Mouse (Mus musculus): ENCODE measurements around the gene Cox6a1. TPM values are rescaled to one million over a fixed set of nuclear protein-coding genes. Genes with fewer than 3 reads are reported as not detected.
"Not testable (repeated sequence)": the region's sequence is repeated elsewhere in the genome, so short reads cannot be mapped to it uniquely, and the experiment has no call there.

The Cox6a1 gene
- polyA plus RNA-seq, 1 experiment from 2014 or later: 1,174 TPM

DNA sequence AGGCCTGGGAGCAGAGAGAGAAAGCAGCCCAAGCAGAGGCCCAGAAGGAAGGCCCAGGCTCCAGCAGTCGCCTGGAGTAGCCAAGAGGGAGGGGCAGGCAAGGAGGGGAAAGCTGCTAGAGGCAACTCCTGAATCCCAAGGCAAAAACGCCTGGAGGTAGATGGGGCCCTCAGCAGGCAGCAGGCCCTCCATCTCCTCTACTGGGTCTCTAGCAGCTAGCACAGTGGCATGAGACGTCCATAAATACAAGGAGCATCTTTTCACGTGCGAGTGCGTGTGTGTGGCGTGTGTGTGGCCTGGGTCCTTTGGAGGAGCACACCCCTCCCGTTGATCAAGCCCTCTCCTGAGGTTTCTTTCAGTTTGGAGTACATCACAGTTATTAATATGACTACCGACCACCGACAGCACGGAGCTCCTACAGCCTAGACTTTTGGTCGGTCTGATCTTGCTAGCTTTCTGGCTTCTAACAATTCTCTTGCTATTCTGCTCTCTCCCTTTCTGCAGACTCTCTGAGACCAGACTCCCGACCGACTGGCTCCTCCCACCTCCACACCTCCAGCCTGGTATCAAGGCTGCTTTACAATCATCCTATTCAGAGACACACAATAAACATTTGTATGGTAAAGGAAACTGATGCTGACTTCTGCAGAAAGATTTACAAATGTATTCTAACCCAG lies 31.7 kb downstream of the Cox6a1 start:
- H3K36me3 ChIP-seq: no peaks in the 10 kb centered on the region
- H3K9ac ChIP-seq: peak overlapping the region; percentile 63
- H3K27ac ChIP-seq (replicated peaks): peak overlapping the region; percentile 86
- no peaks in the 10 kb centered on the region for H3K9me3 ChIP-seq
- H3K4me1 ChIP-seq (replicated peaks): peaks cover 45% of the 10 kb centered on the region
- H3K4me2 ChIP-seq: peak overlapping the region; percentile 74
- WGBS: 2% methylated on average over 14 of the region's 14 CpGs
- ATAC-seq (ENCODE audit: low read depth): no peak; the same call in 1 of the 2 replicates
- H3K27me3 ChIP-seq: no peaks in the 10 kb centered on the region
- H3K4me3 ChIP-seq: no peak overlapping the region

DNA sequence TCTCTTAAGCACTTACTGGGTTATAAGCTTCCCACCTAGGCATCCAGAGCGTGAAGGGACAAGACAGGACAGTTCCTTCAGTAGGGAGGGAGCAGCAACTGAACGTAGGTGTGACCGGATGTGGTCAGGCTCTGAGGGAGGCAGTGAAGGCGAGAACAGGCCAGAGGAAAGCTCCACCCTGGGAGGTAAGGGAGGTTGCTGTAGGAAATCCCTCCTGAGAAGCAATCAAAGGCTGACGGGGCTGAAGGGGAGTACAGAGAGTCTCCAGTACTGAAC lies 35.2 kb downstream of the Cox6a1 start:
- 49% methylated on average over 5 of the region's 5 CpGs for WGBS
- no peak overlapping the region for H3K4me3 ChIP-seq
- ATAC-seq (ENCODE audit: low read depth): no peak
- no peak overlapping the region for H3K4me2 ChIP-seq
- no peaks in the 10 kb centered on the region for H3K36me3 ChIP-seq
- H3K9me3 ChIP-seq: no peaks in the 10 kb centered on the region
- no peaks in the 10 kb centered on the region for H3K27me3 ChIP-seq
- peaks cover 32% of the 10 kb centered on the region for H3K4me1 ChIP-seq (replicated peaks)
- H3K27ac ChIP-seq (replicated peaks): no peak overlapping the region; the same call in 1 of the 2 replicates
- peak overlapping the region; percentile 50; the same call in 1 of the 2 replicates for H3K9ac ChIP-seq

DNA sequence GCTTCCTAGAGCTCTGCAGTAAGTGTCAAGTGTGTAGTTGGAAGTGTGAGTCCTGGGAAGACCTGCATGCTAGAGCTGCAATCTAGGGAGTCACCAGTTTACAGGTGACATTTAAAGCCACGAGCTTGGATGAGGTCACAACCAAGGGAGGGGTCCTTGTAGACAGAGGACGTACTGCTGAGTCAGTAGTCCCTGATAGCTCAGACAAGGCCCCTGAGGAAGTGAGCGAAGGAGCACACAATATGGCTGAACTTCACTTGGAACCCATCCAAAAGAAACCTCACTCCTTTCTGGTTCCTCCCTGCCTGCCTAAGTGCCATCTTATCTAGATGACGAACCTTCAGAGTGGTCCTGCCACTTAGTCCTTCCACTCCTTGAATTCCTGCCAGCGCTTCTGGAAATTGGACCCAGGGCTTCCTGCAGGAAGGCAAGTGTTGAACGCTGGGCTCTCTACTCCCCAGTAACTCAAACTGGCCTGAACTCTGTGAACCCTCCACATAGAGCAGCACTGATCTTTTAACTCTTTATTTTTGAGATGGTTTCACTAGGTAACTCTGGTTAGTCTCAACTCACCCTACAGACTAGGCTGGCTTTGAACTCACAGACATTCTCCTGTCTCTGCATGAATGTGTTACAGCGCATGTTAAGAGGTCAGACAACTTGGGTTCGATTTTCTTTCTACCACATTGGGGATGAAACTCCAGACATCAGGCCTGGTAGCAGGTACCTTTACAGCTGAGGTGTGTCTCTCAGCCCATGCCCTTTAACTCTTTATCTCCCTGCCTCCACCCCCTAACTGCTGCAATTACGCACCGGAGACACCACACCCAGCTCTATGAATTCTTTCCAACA lies 35.7 kb downstream of the Cox6a1 start:
- Histone ChIP-seq H3K9ac (no peak overlapping the region), H3K27ac (replicated peaks) (no peak overlapping the region; the same call in 1 of the 2 replicates), H3K4me2 (no peak overlapping the region), H3K36me3 (no peaks in the 10 kb centered on the region), H3K27me3 (no peaks in the 10 kb centered on the region), H3K4me3 (no peak overlapping the region), H3K4me1 (replicated peaks) (peaks cover 26% of the 10 kb centered on the region), H3K9me3 (no peaks in the 10 kb centered on the region)
- 79% methylated on average over 10 of the region's 10 CpGs for WGBS
- ATAC-seq (ENCODE audit: low read depth): no peak

DNA sequence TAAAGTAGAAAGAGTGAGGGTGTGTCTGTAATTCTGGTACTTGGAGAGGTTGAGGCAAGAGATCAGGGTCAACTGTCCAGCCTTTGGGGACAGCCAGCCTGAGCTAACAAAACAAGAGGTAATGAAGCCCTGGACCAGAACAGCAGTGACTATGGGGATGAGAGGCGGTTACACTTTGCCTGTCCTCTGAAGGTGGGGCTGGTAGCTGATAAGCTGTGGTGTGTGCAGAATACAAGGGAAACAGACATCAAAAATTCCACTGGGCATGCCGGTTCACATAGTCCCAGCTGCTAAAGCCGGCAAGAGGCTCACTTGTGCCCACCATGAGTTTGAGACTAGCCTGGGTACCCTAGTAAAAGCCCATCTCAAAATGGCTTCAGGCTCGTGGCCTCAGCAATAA lies 36.4 kb downstream of the Cox6a1 start:
- 86% methylated on average over 4 of the region's 4 CpGs for WGBS
- no peaks in the 10 kb centered on the region for H3K9me3 ChIP-seq
- H3K27me3 ChIP-seq: no peaks in the 10 kb centered on the region
- no peak overlapping the region for H3K4me3 ChIP-seq
- peaks cover 19% of the 10 kb centered on the region for H3K4me1 ChIP-seq (replicated peaks)
- H3K36me3 ChIP-seq: no peaks in the 10 kb centered on the region
- no peak for ATAC-seq (ENCODE audit: low read depth)
- H3K4me2 ChIP-seq: no peak overlapping the region
- no peak overlapping the region for H3K27ac ChIP-seq (replicated peaks)
- no peak overlapping the region for H3K9ac ChIP-seq

DNA sequence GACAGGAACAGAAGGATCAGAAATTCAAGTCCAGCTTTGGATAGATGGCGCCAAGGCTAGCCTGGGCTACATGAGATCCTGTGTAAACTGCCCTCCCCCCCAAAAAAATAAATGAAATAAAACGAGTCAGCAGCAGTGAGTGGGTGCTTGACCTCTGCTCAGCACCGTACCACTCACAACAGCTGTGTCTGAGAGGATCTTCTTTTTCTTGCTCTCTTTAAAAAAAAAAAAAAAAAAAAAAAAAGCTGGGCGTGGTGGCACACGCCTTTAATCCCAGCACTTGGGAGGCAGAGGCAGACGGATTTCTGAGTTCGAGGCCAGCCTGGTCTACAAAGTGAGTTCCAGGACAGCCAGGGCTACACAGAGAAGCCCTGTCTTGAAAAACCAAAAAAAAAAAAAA lies 46.6 kb downstream of the Cox6a1 start:
- H3K36me3 ChIP-seq: peaks cover 18% of the 10 kb centered on the region
- ATAC-seq (ENCODE audit: low read depth); H3K27me3 ChIP-seq; H3K9ac ChIP-seq; H3K9me3 ChIP-seq; H3K27ac ChIP-seq (replicated peaks): not testable (repeated sequence)
- WGBS: 90% methylated on average over 5 of the region's 7 CpGs
- peaks cover 36% of the 10 kb centered on the region for H3K4me1 ChIP-seq (replicated peaks)
- H3K4me2 ChIP-seq: peak overlapping the region; percentile 77
- H3K4me3 ChIP-seq: peak overlapping the region; percentile 70

DNA sequence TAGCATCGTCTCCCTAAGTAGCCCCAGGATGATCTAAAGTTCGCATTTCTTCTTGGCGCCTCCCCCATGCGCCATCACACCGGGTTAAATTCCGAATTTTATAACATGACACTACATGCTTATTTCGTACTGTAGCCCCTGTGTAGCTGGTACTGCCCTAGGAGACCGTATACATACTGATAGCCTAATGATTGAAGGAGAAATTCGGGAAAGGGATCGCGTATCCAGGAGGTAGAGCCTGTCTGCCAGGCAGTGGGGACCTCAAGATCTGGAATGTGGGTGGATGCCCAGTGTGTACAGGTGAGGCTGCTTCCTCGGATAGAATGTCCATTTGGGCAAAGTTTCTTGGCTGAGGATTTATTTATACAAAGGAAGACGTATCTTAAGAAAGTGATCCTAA lies 47.2 kb downstream of the Cox6a1 start:
- no peak for ATAC-seq (ENCODE audit: low read depth)
- Histone ChIP-seq H3K4me1 (replicated peaks) (peaks cover 39% of the 10 kb centered on the region), H3K36me3 (peaks cover 24% of the 10 kb centered on the region), H3K27me3 (no peaks in the 10 kb centered on the region), H3K4me3 (peak overlapping the region; percentile 70), H3K4me2 (peak overlapping the region; percentile 77), H3K9me3 (no peaks in the 10 kb centered on the region), H3K27ac (replicated peaks) (peak overlapping the region; percentile 96), H3K9ac (peak overlapping the region; percentile 69)
- WGBS: 34% methylated on average over 13 of the region's 13 CpGs

DNA sequence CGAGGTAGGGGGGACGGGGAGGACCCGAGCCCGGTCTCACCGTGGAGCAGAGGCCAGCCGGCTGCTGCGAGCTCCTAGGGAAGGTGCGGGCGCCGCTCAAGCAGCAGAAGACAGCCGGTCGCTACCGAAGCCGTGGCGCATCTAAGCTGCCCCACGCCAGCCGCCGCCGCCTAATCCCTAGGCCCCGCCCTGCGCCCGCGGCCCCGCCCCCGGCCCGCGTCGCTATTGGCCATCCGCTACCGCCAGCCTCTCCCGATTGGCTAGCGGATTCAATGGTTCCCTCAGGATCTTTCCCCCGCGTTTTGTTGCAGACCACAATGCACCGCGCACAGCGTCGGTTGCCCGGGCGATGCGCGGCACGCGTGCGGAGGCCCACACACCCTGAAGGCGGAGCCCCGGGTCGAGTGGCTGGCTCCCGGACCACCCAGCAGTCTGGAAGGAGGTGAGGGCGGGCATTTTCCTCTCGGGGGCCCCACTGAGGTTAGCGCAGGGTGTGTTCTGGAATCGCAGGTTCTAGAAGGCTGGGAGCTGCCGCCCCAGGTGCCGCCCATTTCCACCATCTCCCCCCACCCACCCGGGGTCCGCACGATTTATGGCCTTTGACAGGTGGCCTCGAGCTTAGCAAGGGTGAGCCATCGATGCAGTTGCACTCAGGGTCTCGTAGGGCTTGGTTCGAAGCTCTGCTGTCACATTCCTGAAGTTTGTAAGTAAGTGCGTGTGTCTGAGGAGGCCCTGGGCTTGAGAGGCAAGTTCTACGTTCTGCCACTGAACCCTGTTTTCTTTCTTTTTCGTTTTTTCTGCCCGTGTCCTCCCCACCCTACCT lies 47.8 kb downstream of the Cox6a1 start, which contains the start of gene Dynll1:
Dynll1 (minus strand) TSS at position 208 of the 823 bp plus-strand sequence.
- H3K4me1 ChIP-seq (replicated peaks): peaks cover 39% of the 10 kb centered on the region
- peak within 1 kb of the TSS; percentile 96 for H3K27ac ChIP-seq (replicated peaks)
- H3K36me3 ChIP-seq: peaks cover 30% of the 10 kb centered on the region
- H3K9me3 ChIP-seq: no peaks in the 10 kb centered on the region
- peak within 1 kb of the TSS; percentile 70 for H3K4me3 ChIP-seq
- peak; percentile 98 for ATAC-seq (ENCODE audit: low read depth)
- WGBS: under 1% methylated on average over 66 of the region's 66 CpGs
- H3K27me3 ChIP-seq: no peaks in the 10 kb centered on the region
- peak within 1 kb of the TSS; percentile 94 for H3K9ac ChIP-seq
- H3K4me2 ChIP-seq: peak within 1 kb of the TSS; percentile 77

DNA sequence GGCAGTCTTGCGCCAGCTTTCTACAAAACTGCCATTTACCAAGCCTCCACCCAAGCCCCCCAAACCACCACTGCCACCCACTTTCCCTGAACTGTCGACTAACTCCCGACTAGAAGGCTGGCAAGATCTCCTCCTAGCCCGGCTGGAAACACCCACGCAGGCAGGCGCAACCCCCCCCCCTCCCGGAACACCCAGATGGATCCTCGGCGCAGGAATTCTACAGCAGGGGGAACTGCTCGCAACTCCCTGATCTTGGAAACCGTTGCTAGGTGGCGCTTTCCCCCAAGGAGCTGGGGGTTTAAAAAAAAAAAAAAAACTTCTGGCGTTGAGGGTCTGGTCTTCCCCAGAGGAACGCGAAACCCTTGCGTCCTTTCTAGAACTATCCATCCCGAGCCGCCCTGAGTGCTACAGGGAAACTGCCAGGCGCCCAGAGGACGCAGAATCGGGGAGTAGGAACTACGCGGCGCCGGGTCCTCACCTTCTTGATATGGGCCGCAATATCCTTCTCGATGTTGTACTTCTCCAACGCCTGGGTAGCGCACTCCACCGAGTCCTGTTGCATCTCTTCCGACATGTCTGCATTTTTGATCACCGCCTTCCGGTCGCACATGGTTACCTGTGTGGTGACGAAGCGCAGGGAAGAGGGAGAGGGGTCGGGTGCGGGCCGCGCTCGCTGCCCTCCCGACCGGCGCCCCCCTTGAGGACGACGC lies 48.6 kb downstream of the Cox6a1 start:
- H3K36me3 ChIP-seq: peaks cover 38% of the 10 kb centered on the region
- peak overlapping the region; percentile 77 for H3K4me2 ChIP-seq
- peak overlapping the region; percentile 70 for H3K4me3 ChIP-seq
- WGBS: under 1% methylated on average over 46 of the region's 46 CpGs
- peak overlapping the region; percentile 96 for H3K27ac ChIP-seq (replicated peaks)
- H3K27me3 ChIP-seq: no peaks in the 10 kb centered on the region
- peak overlapping the region; percentile 94 for H3K9ac ChIP-seq
- peak; percentile 64 for ATAC-seq (ENCODE audit: low read depth)
- no peaks in the 10 kb centered on the region for H3K9me3 ChIP-seq
- H3K4me1 ChIP-seq (replicated peaks): peaks cover 39% of the 10 kb centered on the region

DNA sequence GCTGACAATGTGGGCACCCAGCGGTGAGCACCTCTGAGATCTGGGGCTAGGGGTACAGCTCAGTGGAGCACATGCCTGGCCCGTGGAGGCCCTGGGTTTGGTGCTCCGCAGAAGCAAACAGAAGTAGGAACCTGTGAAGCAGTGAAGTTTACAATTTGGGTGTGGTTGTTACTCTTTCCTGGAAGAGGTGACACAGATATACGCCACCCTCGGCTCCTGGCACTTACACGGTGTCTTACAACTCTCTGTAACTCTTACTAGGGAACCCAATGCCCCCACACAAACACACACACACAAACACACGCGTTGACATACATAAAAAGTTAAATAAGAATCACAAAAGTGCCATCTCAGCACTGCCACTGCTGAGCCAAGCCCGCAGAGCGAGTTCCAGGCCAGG lies 52.4 kb downstream of the Cox6a1 start:
- H3K9me3 ChIP-seq: no peaks in the 10 kb centered on the region
- H3K4me1 ChIP-seq (replicated peaks): peaks cover 31% of the 10 kb centered on the region
- no peak overlapping the region for H3K9ac ChIP-seq
- WGBS: 91% methylated on average over 10 of the region's 10 CpGs
- H3K27me3 ChIP-seq: no peaks in the 10 kb centered on the region
- no peak overlapping the region for H3K27ac ChIP-seq (replicated peaks)
- H3K4me3 ChIP-seq: no peak overlapping the region
- no peak overlapping the region for H3K4me2 ChIP-seq
- no peak for ATAC-seq (ENCODE audit: low read depth)
- H3K36me3 ChIP-seq: peaks cover 67% of the 10 kb centered on the region

All from neural tube, embryonic 13.5 days (tissue).